Comparison of ENCODE assay signal across 25 mouse cellular contexts in genomic region chr12:3905436-3905835, GRCm38 (mm10). TPM values are rescaled to one million over a fixed set of nuclear protein-coding genes. Genes with fewer than 3 reads are reported as not detected.
"Had no signal": no experiment of that assay in that cellular context is flagged by ENCODE, and none has a peak within 500 bp of the region (broad histone marks: within the 10 kb centered on the region; RNA-seq: fewer than 3 reads in every experiment).

No protein-coding gene starts in this region.

- DNase-seq: forebrain, postnatal 0 days; gastrocnemius, postnatal 14 days; gastrocnemius, postnatal 36 days; heart, adult 18-20 months; heart, postnatal 14 days; heart, postnatal 36 days; kidney, adult 11 months; kidney, adult 2 months; kidney, adult 9 months; kidney, postnatal 10 days; kidney, postnatal 25 days; kidney, postnatal 4 days; left cerebral cortex, postnatal 4 days had no signal

- H3K4me2 ChIP-seq: heart, embryonic 11.5 days; hindbrain, embryonic 13.5 days; hindbrain, embryonic 15.5 days; limb, embryonic 13.5 days; limb, embryonic 15.5 days; liver, embryonic 12.5 days had no signal

- H3K4me3 ChIP-seq: hindbrain, embryonic 13.5 days; hindbrain, embryonic 15.5 days; layer of hippocampus, adult 2 months; limb, embryonic 13.5 days; limb, embryonic 15.5 days; liver, embryonic 12.5 days had no signal

- H3K27ac ChIP-seq: hindbrain, embryonic 13.5 days; hindbrain, embryonic 15.5 days; hindbrain, postnatal 0 days; layer of hippocampus, adult 2 months; limb, embryonic 13.5 days; limb, embryonic 15.5 days; liver, embryonic 12.5 days had no signal

- H3K9me3 ChIP-seq: hindbrain, embryonic 13.5 days; hindbrain, embryonic 15.5 days; limb, embryonic 13.5 days; limb, embryonic 15.5 days; liver, embryonic 12.5 days had no signal

- H3K9ac ChIP-seq: forebrain, postnatal 0 days; hindbrain, embryonic 13.5 days; hindbrain, embryonic 15.5 days; limb, embryonic 13.5 days; limb, embryonic 15.5 days; liver, embryonic 12.5 days had no signal

- H3K27me3 ChIP-seq: hindbrain, embryonic 13.5 days; hindbrain, embryonic 15.5 days; limb, embryonic 13.5 days; limb, embryonic 15.5 days; liver, embryonic 12.5 days had no signal

- H3K4me1 ChIP-seq: hindbrain, embryonic 13.5 days; hindbrain, embryonic 15.5 days; limb, embryonic 15.5 days; liver, embryonic 12.5 days had no signal

- ATAC-seq: forebrain, postnatal 0 days; hindbrain, postnatal 0 days; intestine, embryonic 16.5 days; liver, embryonic 12.5 days had no signal

RNA-seq across cellular contexts. Expression of gene Pomc, which starts 49.3 kb away (rescaled TPM):
- total RNA-seq: gastrocnemius, adult 18-20 months; gastrocnemius, postnatal 36 days; hematopoietic stem cell, adult 5-6 weeks had no signal
- polyA plus RNA-seq: liver, adult 2 months had no signal
